Mouse (Mus musculus) spleen, postnatal 10 days (tissue): ENCODE results near the gene Galnt17.

Experiments
- DNase-seq, 2 experiments: peaks; one replicate each; pipeline ENCODE4 v3.0.0; 2021 to 2022; ENCODE audit warnings: low spot score in 2 of 2

Galnt17 gene

GRCm38 (mm10) chr5:130930999-130931398 lies 377.3 kb downstream of the Galnt17 start:
- DNase-seq, result no peak

- no peak for DNase-seq
These were observed 380.5 kb downstream of the Galnt17 start for GRCm38 (mm10) chr5:130927794-130928149.

- DNase-seq, result no peak
These were observed 381.0 kb downstream of the Galnt17 start for GRCm38 (mm10) chr5:130927138-130927793.

GRCm38 (mm10) chr5:130925681-130926080 lies 382.6 kb downstream of the Galnt17 start:
- no peak for DNase-seq

- no peak for DNase-seq
These were observed 384.0 kb downstream of the Galnt17 start for GRCm38 (mm10) chr5:130924245-130924827.

GRCm38 (mm10) chr5:130919969-130920368 lies 388.3 kb downstream of the Galnt17 start:
- no peak for DNase-seq

GRCm38 (mm10) chr5:130914606-130915005 lies 393.7 kb downstream of the Galnt17 start:
- DNase-seq, result no peak

- no peak for DNase-seq
These were observed 396.7 kb downstream of the Galnt17 start for GRCm38 (mm10) chr5:130911551-130911950.

GRCm38 (mm10) chr5:130901736-130902135 lies 406.6 kb downstream of the Galnt17 start:
- no peak for DNase-seq

GRCm38 (mm10) chr5:130895991-130896390 lies 412.3 kb downstream of the Galnt17 start:
- no peak for DNase-seq

GRCm38 (mm10) chr5:130891735-130892134 lies 416.6 kb downstream of the Galnt17 start:
- no peak for DNase-seq

GRCm38 (mm10) chr5:130880331-130880730 lies 428.0 kb downstream of the Galnt17 start:
- DNase-seq, result no peak

GRCm38 (mm10) chr5:130875391-130875790 lies 432.9 kb downstream of the Galnt17 start:
- no peak for DNase-seq

- no peak for DNase-seq
These were observed 437.2 kb downstream of the Galnt17 start for GRCm38 (mm10) chr5:130871086-130871485.

- no peak for DNase-seq
These were observed 438.4 kb downstream of the Galnt17 start for GRCm38 (mm10) chr5:130869869-130870268.

GRCm38 (mm10) chr5:130862302-130862701 lies 446.0 kb downstream of the Galnt17 start:
- no peak for DNase-seq

- peak in 1 of 2 experiments; percentile 26 for DNase-seq
These were observed 448.6 kb downstream of the Galnt17 start for GRCm38 (mm10) chr5:130859736-130860135.

- DNase-seq, result no peak
These were observed 449.6 kb downstream of the Galnt17 start for GRCm38 (mm10) chr5:130858706-130859105.

GRCm38 (mm10) chr5:130858148-130858547 lies 450.1 kb downstream of the Galnt17 start:
- DNase-seq, result peak in 1 of 2 experiments; percentile 26

- no peak for DNase-seq
These were observed 453.9 kb downstream of the Galnt17 start for GRCm38 (mm10) chr5:130854430-130854829.

- peak; percentile 56 to 82 for DNase-seq
These were observed 454.9 kb downstream of the Galnt17 start for GRCm38 (mm10) chr5:130853371-130853770.

GRCm38 (mm10) chr5:130852182-130852581 lies 456.1 kb downstream of the Galnt17 start:
- DNase-seq, result no peak

- no peak for DNase-seq
These were observed 458.7 kb downstream of the Galnt17 start for GRCm38 (mm10) chr5:130849610-130850009.

GRCm38 (mm10) chr5:130848562-130848961 lies 459.7 kb downstream of the Galnt17 start:
- DNase-seq, result no peak
